Mouse (Mus musculus) right cerebral cortex, postnatal 25 days (tissue): Measurements from ENCODE around the gene Fam98c.
A peak's percentile ranks its signal among the peaks of the same experiment; 100 is the strongest.
"Not testable (repeated sequence)": the region's sequence is repeated elsewhere in the genome, so short reads cannot be mapped to it uniquely, and the experiment has no call there.

Experiments used
- DNase-seq: peaks from one replicate; pipeline ENCODE4 v3.0.0; 2022

Gene Fam98c

DNA sequence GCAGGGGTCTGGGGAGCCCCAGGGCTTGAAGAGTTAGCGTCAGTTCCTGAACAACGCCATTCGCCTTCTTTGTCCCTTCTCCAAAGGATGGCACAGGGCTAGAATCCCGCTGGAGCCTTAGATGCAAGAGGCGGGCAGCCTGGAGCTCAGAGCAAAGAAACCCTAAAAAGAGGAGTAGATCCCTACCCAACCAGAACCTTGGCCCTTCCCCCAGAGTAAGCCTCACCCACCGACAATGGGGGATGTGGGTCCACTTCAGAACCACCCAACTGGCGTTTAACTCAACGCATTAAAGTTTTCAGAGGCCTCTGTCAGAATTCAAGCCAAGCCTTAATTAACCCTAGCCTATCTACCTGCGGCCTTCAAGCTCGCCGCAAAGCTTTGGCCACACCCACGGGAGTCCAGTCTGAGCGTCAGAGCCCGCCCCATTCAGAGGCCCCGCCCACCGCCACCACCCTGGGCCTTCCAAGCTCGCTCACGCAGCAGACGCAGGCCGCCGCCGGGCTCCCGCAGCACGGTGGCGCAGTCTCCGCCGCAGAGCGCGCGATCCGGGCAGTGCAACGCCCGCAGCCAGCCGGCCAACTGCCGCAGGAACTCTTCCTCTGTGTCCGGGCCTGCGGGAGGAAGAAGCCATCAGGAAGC is 717 bp downstream of the Fam98c start:
- DNase-seq, result peak; percentile 90

DNA sequence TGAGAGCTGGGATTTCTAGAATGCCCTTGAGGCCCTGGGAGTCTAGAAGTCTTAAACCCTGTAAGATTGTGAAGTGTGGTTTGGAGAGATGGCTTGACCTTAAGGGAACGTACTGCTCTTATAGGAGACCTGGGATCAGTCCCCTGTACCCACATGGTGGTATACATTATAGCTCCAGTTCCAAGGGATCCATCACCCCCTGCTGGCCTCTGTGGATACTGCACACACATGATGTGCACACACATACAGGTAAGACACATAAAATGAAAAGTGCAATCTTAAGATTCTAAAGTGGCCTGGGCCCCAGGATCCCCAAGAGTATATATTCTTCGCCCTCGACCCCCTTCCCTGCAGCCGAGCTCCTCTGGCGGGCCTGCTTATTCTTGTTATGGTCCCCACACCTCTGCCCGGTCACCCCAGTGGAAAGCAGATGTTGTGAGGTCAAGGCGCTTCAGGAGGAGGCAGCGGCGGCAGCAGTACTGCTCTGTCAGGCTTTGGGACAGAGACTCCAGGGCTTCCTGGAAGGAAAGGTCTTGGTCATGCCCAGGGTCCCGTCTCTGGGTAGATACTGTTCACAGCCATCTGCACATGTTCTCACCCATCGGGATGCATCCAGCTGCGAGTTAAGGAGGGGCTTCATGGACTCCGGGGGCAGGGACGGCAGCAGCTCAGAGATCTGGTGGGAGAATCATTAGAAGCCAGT is 1.9 kb downstream of the Fam98c start:
- DNase-seq, result no peak

DNA sequence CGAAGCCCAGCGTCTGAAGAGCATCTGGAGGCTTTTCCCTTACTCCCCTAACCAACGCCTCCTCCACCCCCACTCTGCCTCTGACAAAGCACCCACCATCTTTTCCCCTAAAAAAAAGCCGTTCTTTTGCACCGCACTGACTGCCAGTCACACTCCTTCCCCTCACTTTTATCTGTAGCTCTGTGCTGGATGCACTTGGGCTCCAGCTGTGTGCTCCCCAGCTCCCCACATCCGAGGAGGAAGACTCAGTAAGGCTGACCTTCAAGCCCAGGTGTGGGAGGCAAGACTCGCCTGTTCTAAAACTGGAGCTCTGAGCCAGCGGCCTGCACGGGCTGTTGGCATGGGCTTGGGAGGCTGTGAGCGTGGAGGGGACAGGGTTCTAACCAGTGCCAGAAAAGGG is 4.5 kb downstream of the Fam98c start:
- no peak for DNase-seq

GRCm38 (mm10) chr7:29148771-29149170 is 7.3 kb downstream of the Fam98c start:
- no peak for DNase-seq

DNA sequence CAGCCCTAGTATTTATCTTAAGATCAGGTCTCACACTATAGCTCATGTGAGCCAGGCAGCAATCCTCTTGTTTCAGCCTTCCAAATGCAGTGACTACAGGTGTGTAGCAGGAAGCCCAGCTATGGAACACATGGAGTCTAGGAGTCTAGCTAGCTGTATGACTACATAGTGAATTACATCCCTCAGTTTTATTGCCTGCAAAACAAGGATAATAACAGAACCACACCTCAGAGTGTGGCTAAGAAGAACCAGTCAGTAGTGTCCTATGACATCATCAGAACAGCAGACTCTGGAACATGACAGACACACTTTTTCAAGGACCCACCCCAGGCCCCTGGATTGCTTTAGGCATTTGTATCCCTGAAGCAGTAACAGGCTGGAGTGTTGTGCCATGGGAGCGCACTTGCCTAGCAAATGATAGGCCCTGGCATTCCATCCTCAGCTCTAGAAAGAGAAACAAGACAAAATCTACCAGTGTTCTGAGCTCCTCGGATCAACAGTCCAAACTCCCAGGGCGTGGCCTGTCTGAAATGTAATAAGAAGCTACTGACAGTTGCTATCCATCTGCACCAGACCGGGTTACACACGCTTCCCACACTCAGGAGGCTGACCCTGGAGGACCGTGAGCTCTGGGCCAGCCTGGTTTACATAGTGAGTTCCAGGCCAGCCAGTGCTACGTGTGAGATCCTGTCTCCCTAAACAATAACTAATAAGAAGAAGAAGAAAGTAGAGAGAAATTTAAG is 9.2 kb downstream of the Fam98c start:
- DNase-seq, result no peak

- DNase-seq, result no peak
Observed at GRCm38 (mm10) chr7:29144006-29144405, 12.0 kb downstream of the Fam98c start.

DNA sequence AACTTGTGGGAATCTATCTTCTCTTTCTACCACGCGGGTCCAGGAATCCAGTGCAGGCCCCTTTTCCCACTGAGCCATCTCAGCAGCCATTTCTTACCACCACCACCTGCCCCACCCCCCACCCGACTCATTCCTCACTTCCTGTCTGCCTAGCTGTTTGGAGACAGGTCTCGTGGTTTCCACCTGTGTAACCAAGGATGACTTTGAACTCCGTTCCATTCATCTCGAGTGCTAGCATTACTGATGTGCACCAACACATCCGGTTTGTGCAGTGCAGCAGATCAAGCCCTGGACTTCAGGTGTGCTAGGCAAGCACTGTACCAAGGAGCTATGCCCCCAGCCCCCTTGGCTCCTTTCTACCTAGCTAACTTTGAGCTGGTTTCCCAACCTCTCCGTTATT is 14.6 kb downstream of the Fam98c start:
- DNase-seq, result no peak

DNA sequence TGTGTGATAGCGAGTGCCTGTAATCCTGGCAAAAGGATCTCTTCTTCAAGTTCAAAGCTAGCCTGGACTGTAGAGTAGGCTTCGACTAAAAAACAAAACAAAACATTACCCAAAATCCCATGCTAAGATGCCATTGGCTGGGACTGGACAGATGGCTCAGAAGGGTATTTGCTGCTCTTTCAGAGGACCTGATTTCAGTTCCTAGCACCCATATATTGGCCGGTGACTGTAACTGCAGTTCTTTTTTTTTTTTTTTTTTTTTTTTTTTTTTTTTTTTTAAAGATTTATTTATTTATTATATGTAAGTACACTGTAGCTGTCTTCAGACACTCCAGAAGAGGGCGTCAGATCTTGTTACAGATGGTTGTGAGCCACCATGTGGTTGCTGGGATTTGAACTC is 16.8 kb downstream of the Fam98c start:
- not testable (repeated sequence) for DNase-seq

- DNase-seq, result no peak
Observed at GRCm38 (mm10) chr7:29137429-29137828, 18.6 kb downstream of the Fam98c start.

DNA sequence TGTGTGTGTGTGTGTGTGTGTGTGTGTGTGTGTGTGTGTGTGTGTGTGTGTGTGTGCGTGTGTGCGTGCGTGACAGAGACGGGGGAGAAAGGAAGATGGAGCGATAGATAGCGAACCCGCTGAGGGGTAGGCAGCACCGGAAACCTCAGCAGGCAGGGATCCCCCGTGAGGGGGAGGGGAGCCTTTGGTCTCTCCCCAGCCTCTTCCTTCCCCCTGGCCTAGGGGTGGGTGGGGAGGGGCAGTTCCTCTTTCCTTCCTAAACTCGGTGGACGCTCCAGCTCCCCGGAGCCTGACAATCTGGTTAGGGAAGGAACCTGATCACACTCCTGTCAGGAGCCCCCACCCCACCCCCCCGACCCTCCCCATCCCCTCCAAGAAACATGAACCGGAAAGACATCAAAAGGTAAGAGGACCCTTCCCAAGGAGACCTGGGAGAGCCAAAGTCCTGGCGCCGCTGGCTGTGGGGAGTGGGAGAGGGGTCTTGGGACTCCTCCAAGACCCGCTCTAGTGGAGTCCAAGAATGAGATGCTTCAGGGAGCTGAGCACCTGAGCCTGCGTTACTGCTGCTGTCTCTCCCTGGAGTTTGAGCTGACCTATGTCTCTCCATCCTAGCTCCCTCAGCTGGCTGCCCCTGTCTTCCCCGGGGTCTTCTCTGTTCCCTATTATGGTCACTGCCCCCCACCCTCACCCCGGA is 21.2 kb downstream of the Fam98c start, which contains the start of gene Rasgrp4:
Gene Rasgrp4 (plus strand): TSS at position 159 of the 694 bp plus-strand sequence.
- no peak for DNase-seq

- DNase-seq, result no peak
Observed at GRCm38 (mm10) chr7:29134230-29134629, 21.8 kb downstream of the Fam98c start.

GRCm38 (mm10) chr7:29128725-29129124 is 27.3 kb downstream of the Fam98c start:
- DNase-seq, result no peak

GRCm38 (mm10) chr7:29126173-29126915 is 29.7 kb downstream of the Fam98c start:
- peak; percentile 16 for DNase-seq

GRCm38 (mm10) chr7:29124970-29125369 is 31.1 kb downstream of the Fam98c start, which contains the start of gene Ryr1:
TSS of gene Ryr1 (minus strand) at chr7:29125179.
- no peak for DNase-seq

- no peak for DNase-seq
Observed at GRCm38 (mm10) chr7:29123531-29124358, 32.3 kb downstream of the Fam98c start.

DNA sequence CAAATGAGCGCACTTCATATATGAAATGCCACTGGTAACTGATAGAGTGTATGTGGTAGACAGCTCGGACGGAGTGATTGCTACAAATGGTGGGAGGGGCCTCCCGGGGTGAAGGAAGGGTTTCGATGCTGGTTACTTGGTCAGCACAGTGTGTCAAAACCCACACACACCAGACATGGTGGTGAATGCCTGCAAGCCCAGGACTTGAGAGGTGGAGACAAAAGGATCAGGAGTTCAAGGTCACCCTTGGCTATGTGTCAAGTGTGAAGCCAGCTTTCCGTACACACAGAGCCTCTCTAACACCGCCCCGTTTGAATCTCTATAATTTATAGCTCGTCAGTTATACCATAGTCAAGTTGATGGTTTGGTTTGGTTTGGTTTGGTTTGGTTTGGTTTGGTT is 33.2 kb downstream of the Fam98c start:
- DNase-seq, result no peak

GRCm38 (mm10) chr7:29119526-29119925 is 36.5 kb downstream of the Fam98c start:
- DNase-seq, result no peak

DNA sequence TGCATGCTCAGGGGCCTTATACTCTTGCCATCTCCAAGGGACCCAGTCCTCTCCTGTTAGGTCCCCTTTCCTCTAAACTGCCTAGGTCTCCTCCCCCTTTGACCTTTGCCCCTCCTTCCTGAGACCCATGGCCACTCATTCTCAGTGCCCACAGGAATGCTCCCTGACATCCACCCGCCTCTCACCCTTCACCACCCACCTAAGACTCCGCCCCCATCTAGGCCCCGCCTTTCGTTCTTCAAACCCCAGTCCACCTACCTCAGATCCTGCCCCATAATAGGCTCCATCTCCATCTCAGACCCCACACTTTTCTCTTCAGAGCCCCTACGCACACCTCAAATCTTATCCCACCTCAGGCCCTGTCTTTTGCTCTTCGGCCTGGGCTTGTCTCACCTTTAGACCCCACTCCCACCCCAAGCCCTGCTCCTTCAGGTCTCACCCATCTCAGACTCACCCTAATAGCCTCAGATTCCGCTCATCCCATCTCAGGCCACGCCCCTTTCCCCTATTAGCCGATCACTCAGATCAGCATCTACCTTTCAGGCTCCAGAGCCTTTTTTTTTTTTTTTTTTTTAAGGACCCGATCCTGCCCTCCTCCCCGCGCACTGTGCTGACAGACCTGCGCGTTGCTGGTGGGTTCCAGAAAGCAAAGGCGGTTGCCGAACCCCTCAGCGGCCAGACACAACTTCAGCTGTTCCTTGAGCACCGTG is 37.7 kb downstream of the Fam98c start:
- no peak for DNase-seq

GRCm38 (mm10) chr7:29108992-29109955 is 46.8 kb downstream of the Fam98c start:
- peak; percentile 40 for DNase-seq
